Mouse (Mus musculus): ENCODE data around the gene Cog5.
"Not testable (repeated sequence)": the region's sequence is repeated elsewhere in the genome, so short reads cannot be mapped to it uniquely, and the experiment has no call there.

Cog5 gene

GRCm38 (mm10) chr12:31654197-31654964 is at the start of gene Cog5, which contains the start of gene Dus4l:
TSS of gene Cog5 (plus strand) at chr12:31654869.
TSS of gene Dus4l (minus strand) at chr12:31654826.
- peak; percentile 94 for DNase-seq (ENCODE audit: low spot score)

- peak; percentile 61 for DNase-seq (ENCODE audit: low spot score)
Measured at GRCm38 (mm10) chr12:31604894-31605293, 49.8 kb upstream of the Cog5 start.

DNA sequence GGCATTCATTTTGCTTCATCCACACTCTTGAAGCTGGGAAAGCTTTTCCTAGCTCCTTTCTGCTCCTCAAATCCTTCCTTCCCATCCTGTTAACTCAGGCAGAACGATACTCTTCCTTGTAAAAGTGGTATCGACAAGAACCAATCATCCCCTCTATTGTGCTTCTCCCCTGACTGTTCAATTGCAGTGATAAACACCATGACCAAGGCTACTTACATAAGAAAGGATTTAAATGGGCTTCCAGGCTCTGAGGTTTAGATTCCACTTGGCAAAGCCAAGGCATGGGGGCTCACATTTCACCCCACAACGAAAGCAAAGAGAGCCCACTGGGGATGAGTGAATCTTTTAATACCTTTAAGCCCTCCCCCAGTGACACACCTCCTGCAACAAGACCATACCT is 46.5 kb upstream of the Cog5 start:
- no peak for DNase-seq (ENCODE audit: low spot score)

- no peak for DNase-seq (ENCODE audit: low spot score)
Measured at GRCm38 (mm10) chr12:31613353-31613752, 41.3 kb upstream of the Cog5 start.

- DNase-seq (ENCODE audit: low spot score): no peak
Measured at GRCm38 (mm10) chr12:31620106-31620505, 34.6 kb upstream of the Cog5 start.

DNA sequence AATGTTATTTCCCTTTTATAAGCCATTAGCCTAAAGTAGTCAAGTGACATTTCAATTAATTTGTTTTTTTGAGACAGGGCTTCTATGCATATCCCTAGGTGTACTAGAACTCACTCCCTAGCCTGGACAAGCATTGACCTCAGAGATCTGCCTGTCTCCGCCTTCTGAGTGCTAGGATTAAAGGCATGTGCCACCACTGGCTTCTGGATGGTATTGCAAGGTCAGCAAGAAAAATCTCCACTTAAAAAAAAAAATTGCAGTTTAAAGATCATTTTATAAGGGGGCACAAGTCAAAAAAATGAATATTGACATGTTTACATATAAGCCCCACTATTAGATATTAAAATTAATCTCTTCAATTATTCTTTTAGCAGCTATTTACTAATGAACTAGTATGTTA is 29.7 kb upstream of the Cog5 start:
- DNase-seq (ENCODE audit: low spot score): no peak

- DNase-seq (ENCODE audit: low spot score): not testable (repeated sequence)
Measured at GRCm38 (mm10) chr12:31628396-31628795, 26.3 kb upstream of the Cog5 start.

GRCm38 (mm10) chr12:31633970-31634342 is 20.7 kb upstream of the Cog5 start:
- peak; percentile 61 for DNase-seq (ENCODE audit: low spot score)

- DNase-seq (ENCODE audit: low spot score): peak; percentile 85
Measured at GRCm38 (mm10) chr12:31634343-31635239, 20.1 kb upstream of the Cog5 start, which contains the start of gene Bcap29. TSS of gene Bcap29 (minus strand) at chr12:31634658.

- DNase-seq (ENCODE audit: low spot score): no peak
Measured at GRCm38 (mm10) chr12:31635240-31635607, 19.4 kb upstream of the Cog5 start.

DNA sequence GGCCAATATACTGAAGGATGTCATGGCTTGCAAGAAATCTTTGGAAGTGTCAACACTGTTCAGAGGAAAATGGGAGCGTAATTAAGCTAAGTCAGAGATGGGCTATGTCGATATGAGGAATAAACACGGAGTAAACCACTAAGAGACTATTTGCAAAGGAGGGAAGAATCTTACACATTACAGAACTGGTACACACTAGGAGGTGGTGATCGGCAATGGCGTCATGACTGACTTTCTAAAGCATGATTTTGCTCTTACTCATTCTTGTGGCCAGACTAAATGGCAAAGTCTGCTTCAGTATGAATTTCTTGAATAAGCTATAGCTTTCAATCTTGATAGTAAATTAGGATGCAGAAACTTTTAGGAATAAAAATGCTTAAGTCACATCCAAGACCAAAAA is 1.1 kb upstream of the Cog5 start:
- peak; percentile 17 for DNase-seq (ENCODE audit: low spot score)

DNA sequence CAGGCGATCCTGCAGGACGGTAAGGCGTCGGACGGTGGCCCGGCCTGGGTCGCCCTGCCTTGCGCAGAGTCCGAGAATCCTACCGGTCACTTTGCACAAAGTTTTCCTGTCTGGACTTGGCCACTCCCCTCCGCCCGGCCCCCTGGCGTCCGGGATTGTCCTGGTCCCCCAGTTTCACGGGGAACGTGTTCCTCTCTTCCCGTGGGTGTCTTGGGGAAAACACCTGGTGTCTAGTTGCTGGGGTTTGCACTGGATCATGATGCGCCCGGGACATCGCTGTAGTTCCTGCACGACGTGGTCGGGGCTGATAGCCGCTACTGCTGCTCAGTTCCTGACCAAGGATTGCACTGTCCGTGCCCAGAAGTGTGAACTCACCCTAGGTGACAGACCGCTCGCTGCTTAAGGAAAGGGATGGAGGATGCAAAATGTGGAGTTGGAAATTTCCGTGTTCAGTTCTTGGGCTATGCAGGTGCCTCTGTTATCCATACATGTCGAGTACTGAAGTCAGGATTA is 352 bp downstream of the Cog5 start:
- DNase-seq (ENCODE audit: low spot score): no peak

- no peak for DNase-seq (ENCODE audit: low spot score)
Measured at GRCm38 (mm10) chr12:31656841-31657240, 2.2 kb downstream of the Cog5 start.

GRCm38 (mm10) chr12:31665999-31666398 is 11.3 kb downstream of the Cog5 start:
- DNase-seq (ENCODE audit: low spot score): no peak

DNA sequence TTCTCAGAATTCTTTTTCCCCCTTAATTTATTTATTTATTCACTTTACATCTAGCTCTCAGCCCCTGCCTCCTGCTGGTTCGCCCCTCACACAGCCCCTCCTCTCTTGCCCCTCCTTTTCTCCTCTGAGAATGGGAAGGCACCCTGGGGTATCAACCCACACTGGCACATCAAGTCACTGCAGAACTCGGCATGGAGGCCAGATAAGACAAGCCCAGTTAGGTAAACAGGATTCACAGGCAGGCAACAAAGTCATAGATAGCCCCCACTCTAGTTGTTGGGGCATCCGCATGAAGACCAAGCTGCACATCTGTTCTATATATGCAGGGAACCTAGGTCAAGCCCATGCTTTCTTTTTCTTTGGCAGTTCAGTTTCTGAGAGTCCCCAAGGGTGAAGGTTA is 12.5 kb downstream of the Cog5 start:
- no peak for DNase-seq (ENCODE audit: low spot score)

DNA sequence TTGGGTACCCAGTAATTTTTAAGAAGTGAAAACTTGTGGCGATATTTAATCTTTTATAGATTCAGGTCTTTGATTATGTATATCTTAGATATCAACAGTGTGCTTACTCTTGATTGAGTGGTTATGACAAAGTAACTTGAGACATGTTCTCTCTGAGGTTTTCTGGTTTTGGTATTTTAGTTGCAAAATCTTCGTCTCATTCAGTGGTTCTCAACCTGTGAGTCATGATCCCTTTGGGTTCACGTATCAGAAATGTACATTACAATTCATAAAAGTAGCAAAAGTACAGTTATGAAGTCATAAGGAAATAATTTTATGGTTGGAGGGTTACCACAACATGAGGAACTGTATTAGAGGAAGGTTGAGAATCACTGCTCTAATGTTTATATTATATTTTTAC is 32.0 kb downstream of the Cog5 start:
- no peak for DNase-seq (ENCODE audit: low spot score)

DNA sequence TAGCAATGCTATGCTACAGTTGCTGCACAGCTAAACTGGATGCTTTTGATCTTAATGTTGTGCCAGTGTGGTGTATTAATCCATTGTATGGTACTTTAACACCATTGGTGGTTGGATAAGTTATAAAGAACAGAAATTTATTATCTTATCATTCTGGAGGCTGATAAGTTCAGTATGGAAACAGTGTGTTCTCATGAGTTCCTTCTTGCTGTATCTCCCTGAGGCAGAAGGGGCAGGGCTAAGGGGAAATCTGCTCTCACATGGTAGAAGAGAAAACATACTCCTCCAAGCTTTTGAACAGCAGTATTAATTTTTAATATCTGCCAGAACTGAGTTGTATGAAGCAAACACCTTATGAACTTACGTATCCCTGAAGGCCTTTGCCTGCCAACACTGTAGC is 38.6 kb downstream of the Cog5 start:
- no peak for DNase-seq (ENCODE audit: low spot score)

DNA sequence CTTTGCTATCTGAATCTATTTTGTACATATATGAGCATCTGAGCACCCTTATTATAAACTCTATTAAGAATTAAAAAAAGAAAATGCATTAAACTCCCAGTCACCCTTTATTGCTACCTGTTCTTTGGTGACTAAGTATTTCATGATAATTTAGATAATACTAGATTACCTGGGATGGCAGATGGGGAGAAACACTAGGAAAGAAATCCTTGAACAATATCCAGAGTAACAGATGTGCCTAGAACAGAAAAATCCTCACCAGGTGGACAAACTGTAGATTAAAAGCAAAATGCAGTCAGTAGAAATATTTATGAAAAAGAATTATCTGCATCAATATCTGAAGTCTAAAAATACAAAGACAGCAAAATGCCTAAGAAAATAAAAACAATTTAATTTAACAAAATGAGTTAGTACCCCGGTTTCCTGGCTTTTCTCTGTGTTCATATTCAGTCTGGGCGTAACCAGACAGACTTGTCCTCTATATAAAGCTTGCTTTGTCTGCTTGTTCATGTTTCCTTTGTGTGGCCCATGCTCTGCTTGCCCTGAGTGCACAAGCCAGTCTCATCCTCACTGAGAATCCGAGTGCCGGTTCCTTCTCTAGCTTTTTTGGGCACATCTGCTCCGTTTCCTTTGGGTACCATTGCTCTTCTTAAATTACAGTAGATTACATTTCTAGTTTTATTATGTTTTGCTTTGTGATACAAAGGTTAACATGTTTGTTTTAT is 46.1 kb downstream of the Cog5 start:
- peak; percentile 16 for DNase-seq (ENCODE audit: low spot score)

DNA sequence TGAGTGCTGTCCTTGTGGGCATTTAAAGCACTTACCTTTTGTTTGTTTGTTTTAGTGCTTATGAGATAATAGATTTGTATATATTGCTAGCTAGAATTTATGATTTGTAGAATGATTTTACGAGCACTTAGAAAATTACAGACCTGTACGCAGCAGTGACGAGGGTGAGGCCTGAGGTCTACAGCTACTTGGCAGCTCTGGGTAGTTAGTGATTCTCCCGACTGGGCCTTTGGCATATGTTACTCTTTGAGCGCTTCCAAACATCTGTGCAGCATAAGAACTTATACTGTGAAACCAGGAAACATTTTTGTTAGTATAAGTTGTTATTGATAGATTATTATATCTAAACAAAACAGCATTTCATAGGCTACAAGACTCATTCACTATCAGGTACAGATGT is 46.7 kb downstream of the Cog5 start:
- DNase-seq (ENCODE audit: low spot score): no peak

- DNase-seq (ENCODE audit: low spot score): no peak
Measured at GRCm38 (mm10) chr12:31703904-31704303, 49.2 kb downstream of the Cog5 start.

- no peak for DNase-seq (ENCODE audit: low spot score)
Measured at GRCm38 (mm10) chr12:31706168-31706567, 51.5 kb downstream of the Cog5 start.

DNA sequence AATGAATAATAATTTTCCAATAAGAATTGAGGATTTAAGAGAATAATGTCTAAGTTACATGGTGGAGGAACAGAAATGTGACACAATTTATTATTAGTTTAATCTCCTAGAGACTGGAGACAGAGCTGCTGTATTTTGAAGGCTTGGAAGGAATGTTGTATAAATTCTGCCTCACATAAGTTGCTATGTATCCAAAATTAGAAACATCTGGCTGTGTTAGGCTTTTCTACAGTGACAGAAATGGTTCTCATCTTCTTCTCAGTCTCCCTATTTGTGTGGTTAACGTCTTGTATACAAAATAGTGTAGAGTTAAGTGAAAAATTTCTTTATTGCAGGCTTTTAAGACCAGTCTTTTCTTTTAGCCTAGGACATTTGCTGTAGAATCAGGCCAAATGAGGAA is 52.9 kb downstream of the Cog5 start:
- no peak for DNase-seq (ENCODE audit: low spot score)
